Mouse (Mus musculus) lung, adult 2 months (tissue): Measurements from ENCODE around the gene Cpa4.

ENCODE experiments used
- CTCF ChIP-seq: fragments of 200-500 bp; IDR thresholded peaks from 2 replicates; pipeline ENCODE4 v1.5.1; 2011; ENCODE audit warnings: mild to moderate bottlenecking, low read length, control low read depth; ENCODE audit not compliant: insufficient read depth
- POLR2A ChIP-seq: fragments of 200-500 bp; IDR thresholded peaks from 2 replicates; pipeline ENCODE4 v1.6.1; 2011; ENCODE audit warnings: low read depth, mild to moderate bottlenecking, control low read depth, low read length, borderline replicate concordance; ENCODE audit errors: extremely low read depth

DNA sequence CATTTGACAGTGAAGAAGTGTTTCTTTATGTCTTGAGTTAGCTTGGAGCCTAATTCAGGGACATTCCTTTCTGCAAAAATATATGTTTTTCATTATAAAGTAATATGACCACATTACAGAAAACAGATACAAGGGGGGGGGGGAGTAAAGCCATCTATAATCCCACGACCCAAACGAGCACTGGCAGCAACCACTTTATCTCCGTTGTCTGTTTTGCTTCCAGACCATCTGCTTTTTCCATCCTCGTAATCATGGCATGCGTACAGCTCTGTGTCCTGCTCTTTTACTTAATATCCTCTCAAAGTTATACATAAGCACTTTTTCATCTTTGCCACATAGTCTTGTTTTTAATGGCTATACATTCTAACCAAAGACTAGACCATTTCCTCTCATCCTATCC is 5.2 kb downstream of the Cpa4 start:
- TF ChIP-seq CTCF (no peak), POLR2A (no peak)
